Mouse (Mus musculus) lung, postnatal 0 days (tissue): ENCODE results near the gene Rtn4ip1.

Source experiments
- CTCF ChIP-seq: IDR thresholded peaks from 2 replicates; pipeline ENCODE4 v1.5.1; 2016; ENCODE audit warnings: antibody characterized with exemption, mild to moderate bottlenecking
- EP300 ChIP-seq: IDR thresholded peaks from 2 replicates; pipeline ENCODE4 v1.6.1; 2016; ENCODE audit warnings: antibody characterized with exemption, mild to moderate bottlenecking, control low read depth

DNA sequence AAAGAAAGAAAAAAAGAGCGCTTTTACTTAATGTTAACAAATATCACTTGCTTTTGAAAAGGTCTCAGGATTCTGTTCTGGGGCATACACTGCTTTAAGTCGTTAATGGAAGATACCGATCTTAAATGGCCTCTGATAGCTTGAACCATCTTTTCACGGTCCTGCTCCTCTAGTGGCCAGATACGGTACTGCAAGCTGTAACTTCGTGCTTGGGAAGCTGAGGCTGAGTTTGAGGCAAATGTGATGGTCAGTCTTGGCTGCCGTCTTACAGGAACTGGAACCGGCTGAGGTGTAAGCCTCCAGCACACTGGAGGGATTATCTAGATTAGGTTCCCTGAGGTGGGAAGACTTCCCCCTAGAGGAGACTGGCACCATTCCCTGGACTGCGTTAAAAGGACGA lies 30.9 kb upstream of the Rtn4ip1 start:
- TF ChIP-seq CTCF (peak; percentile 94), EP300 (no peak)
